Mouse (Mus musculus) kidney, adult 11 months (tissue): ENCODE data around the gene Krt90.
A peak's percentile ranks its signal among the peaks of the same experiment; 100 is the strongest.
"Not testable (repeated sequence)": the region's sequence is repeated elsewhere in the genome, so short reads cannot be mapped to it uniquely, and the experiment has no call there.

ENCODE experiments used
- DNase-seq: peaks from one replicate; pipeline ENCODE4 v3.0.0; 2022

Gene Krt90

GRCm38 (mm10) chr15:101562850-101563249 lies at the start of gene Krt90:
Gene Krt90 (minus strand): TSS chr15:101562950.
- DNase-seq, result no peak

DNA sequence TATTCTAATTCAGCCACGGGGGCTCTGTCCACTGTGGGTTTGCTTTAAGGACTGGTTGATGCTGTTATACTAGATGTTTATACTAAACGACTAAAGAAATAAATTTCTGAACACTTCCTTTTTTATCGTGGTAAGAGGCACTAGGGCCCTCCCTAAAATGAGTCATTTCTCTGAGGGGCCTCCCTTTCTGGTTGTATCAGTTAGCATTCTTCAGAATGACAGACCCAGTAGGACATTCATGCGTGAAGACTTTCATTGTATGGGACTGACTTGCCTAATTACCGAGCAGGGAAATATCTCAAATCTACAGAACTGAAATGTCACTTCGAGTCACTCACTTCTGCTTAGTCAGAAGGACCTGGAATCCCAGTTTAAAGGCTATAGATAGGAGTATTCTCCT lies 36.4 kb upstream of the Krt90 start:
- DNase-seq, result no peak

DNA sequence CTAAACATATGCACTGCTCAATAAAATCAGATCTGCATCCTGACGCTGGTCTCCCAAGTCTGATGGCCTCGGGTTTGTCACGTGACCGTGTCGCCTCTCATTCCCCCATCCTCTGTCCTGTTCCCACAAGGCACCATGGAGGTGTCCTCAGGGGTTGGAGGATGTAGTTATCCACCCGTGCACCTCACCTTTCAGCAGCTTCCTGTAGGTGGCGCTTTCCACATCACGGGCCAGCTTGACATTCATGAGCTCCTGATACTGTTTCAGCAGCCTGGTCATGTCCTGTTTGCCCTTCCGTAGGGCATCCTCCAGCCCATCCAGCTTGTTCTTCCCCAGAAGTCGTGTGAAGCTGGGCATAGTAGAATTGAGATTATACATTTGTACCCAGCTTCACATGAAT lies 25.5 kb upstream of the Krt90 start:
- no peak for DNase-seq

GRCm38 (mm10) chr15:101584456-101584855 lies 21.7 kb upstream of the Krt90 start:
- DNase-seq, result no peak

GRCm38 (mm10) chr15:101583211-101583965 lies 20.6 kb upstream of the Krt90 start:
- no peak for DNase-seq

GRCm38 (mm10) chr15:101581701-101582100 lies 19.0 kb upstream of the Krt90 start:
- no peak for DNase-seq

- no peak for DNase-seq
Observed at GRCm38 (mm10) chr15:101575506-101575905, 12.8 kb upstream of the Krt90 start.

DNA sequence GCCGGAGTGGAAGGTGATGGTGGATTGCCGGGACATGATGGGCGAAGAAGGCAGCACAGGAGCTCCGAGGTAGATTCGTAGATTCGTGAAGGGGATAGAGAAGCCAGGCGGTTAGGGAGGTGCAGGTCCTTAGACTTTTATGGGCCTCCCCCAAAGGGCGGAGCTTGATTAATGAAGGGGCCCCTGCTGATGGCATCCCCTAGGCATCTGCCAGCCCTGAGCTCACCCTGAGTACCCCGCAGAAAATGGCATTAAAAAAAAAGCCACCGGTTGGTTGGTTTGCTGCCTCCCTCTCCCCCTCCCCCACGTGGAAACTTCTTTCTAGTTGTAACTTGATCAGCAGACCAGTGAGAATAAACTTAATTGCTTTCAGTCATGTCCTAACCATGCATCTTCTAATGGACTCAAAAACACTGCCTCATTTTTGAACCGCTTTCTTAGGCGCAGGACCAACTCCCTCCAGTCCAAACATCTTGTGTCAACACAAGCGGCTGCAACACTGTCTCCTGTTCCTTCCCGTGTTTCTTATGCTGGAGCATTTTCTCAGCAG lies 11.1 kb upstream of the Krt90 start, which contains the start of gene Krt75:
Gene Krt75 (minus strand): TSS at position 109 of the 550 bp plus-strand sequence.
- DNase-seq, result no peak

DNA sequence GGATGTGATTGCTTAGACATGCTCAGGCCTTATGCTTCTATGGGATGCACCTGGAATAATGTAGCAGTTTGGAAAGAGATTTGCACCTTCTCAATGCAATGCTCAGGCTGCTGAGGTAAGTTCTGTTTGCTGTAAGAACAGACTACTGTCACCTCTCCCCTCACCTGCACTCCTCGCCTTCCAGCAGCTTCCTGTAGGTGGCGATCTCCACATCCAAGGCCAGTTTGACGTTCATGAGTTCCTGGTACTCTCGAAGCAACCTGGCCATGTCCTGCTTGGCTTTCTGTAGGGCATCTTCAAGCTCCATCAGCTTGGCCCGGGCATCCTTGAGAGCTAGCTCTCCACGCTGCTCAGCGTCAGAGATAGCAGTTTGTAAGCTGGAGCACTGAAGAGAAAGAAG lies 5.0 kb upstream of the Krt90 start:
- no peak for DNase-seq

DNA sequence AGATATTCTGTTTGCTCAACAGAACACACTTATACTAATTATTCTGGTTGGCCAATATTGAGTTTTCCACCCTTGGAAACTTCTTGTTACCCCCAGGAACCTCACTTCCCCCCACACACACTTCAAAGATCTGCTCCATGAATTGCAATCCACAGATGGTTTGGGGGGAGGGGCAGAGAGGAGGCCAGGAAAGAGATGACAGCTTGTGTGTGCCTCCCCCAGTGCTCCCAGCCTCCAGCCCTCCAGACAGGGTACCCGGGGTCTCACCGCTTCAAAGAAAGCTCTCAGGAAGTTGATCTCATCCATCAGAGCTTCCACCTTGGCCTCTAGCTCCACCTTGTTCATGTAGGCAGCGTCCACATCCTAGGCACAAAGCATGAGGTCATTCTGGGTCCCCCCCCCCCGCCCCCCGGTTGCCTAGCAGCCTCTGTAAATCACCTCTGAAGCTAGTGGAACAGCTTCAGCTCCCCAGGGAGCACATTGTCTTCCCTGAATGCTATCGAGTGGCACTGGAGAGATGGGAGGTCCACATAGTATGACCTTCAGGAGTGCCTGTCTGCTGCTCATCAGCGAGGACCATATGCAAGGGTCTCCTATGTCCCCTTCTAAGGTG lies 4.6 kb downstream of the Krt90 start:
- no peak for DNase-seq

GRCm38 (mm10) chr15:101553169-101553568 lies 9.6 kb downstream of the Krt90 start:
- no peak for DNase-seq

DNA sequence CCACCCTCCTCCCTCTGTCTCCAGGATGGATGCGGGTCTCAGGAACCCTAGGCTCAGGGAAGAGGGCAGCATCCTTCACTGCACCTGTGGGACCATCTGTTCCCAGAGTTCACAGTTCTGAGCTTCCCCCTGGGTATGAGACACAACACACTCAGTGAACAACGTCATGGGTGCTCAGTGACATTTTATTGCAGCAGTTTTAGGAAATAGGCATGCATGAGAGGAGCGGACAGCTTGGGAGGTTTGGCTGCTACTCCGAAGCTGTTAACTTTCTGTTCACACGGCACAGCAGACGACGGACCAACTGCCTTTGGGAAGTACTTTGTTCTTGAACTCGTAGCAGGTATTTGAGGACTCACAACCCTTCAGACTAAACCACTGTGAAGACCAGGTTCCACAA lies 10.6 kb downstream of the Krt90 start:
- no peak for DNase-seq

- DNase-seq, result no peak
Observed at GRCm38 (mm10) chr15:101550567-101550966, 12.2 kb downstream of the Krt90 start, which contains the start of gene Krt82. Gene Krt82 (minus strand): TSS chr15:101550667.

GRCm38 (mm10) chr15:101544478-101544877 lies 18.3 kb downstream of the Krt90 start:
- DNase-seq, result no peak

GRCm38 (mm10) chr15:101542543-101542942 lies 20.2 kb downstream of the Krt90 start:
- DNase-seq, result no peak

DNA sequence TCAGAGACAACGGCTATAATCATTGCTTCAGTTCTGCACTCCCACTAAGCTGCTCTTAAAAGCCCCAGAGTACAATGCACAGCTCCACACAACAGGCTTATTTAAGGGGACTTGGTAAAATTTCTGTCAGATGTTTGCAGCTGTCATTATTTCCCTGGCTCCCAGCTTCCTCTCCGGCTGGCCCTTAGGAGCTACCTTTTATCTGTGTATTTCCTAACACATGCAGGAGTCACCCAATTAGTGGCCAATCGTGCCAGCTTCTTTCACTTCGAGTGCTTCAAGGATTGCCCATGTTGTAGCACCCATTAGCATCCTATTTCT lies 24.2 kb downstream of the Krt90 start:
- DNase-seq, result no peak

GRCm38 (mm10) chr15:101537864-101538579 lies 24.7 kb downstream of the Krt90 start:
- no peak for DNase-seq

GRCm38 (mm10) chr15:101536054-101536850 lies 26.5 kb downstream of the Krt90 start:
- DNase-seq, result no peak

DNA sequence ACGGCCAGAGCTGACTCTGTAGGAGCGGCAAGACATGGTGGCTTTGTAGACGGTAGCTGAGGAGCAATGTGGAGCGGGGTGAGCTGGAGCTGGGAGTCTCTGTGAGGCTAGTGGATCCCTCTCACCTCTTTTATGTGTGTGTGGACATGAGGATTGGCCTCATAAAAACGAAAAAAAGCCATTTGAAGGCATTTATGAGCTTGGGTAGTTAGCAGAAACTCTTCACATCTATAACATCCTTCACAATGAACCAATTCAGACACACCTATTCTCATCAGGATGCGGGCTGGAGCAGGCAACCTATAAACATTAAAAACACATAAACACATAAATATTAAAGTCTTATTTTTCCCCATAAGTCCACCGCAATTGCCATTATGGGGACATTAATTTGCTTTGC lies 30.0 kb downstream of the Krt90 start, which contains the start of gene Krt84:
Gene Krt84 (minus strand): TSS at position 101 of the 400 bp plus-strand sequence.
- no peak for DNase-seq

GRCm38 (mm10) chr15:101522556-101523232 lies 40.1 kb downstream of the Krt90 start:
- DNase-seq, result peak; percentile 68

DNA sequence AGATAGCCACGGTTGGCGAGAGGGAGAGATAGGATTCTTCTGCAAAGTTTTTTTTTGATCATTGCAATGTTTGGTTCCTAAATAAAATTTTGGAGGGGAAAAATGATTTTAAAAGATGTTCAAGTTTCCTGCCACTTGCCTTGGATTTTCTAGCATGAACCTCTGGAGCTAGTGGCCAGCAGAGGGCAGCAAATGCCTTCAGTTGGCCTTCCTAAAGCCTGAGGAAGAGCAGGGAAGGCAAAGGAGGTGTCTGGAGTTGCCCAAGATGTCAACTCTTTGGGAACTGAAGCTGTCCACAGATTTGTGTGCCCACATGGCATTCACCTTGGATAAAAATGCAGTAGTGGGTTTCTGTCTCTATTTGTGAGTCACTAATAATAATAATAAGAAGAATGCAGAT lies 43.0 kb downstream of the Krt90 start:
- peak; percentile 52 for DNase-seq

- not testable (repeated sequence) for DNase-seq
Observed at GRCm38 (mm10) chr15:101517161-101517560, 45.6 kb downstream of the Krt90 start, which contains the start of gene Gm49425. Gene Gm49425 (minus strand): TSS chr15:101517261.
